Mouse (Mus musculus) Patski (cell line): ENCODE data around the gene Evi2. TPM values are rescaled to one million over a fixed set of nuclear protein-coding genes. Genes with fewer than 3 reads are reported as not detected.
A peak's percentile ranks its signal among the peaks of the same experiment; 100 is the strongest.

Experiments
- ATAC-seq: fragments of 100-300 bp; one replicate; pipeline ENCODE4 v1.8.0; 2021
- CTCF ChIA-PET: fragments of 350-600 bp; sonication (Branson Sonifier 250); formaldehyde crosslinking; loops from one replicate; lab custom pipeline; 2022; ENCODE audit warnings: inconsistent platforms; lab: Charles Lee
- POLR2A ChIA-PET: fragments of 350-600 bp; sonication (Branson Sonifier 250); formaldehyde crosslinking; loops from one replicate; lab custom pipeline; 2022; ENCODE audit warnings: antibody characterized with exemption, inconsistent platforms; lab: Charles Lee
- DNase-seq: peaks from one replicate; pipeline ENCODE4 v3.0.0-alpha.2; 2011; ENCODE audit warnings: low read depth, low spot score
- H3K27me3 ChIP-seq: fragments of 371-371 bp; one replicate; pipeline ENCODE4 v1.5.1; 2021
- CTCF ChIP-seq: fragments of 100-300 bp; IDR thresholded peaks from one replicate; pipeline ENCODE4 v1.5.1; 2021
- in situ Hi-C: fragments of 300-500 bp; cut with MboI; formaldehyde crosslinking; loops from 3 replicates; pipeline ENCODE4 v1.11.1; 2018; ENCODE audit warnings: low pct_unique_long_range_greater_than_20kb, mixed read lengths
- polyA plus RNA-seq: library from polyadenylated mRNA; unstranded; gene quantifications from one replicate; pipeline ENCODE4 v1.2.3, GENCODE M21; 2021

Gene Evi2
- polyA plus RNA-seq, 1 experiment from 2014 or later = not detected

DNA sequence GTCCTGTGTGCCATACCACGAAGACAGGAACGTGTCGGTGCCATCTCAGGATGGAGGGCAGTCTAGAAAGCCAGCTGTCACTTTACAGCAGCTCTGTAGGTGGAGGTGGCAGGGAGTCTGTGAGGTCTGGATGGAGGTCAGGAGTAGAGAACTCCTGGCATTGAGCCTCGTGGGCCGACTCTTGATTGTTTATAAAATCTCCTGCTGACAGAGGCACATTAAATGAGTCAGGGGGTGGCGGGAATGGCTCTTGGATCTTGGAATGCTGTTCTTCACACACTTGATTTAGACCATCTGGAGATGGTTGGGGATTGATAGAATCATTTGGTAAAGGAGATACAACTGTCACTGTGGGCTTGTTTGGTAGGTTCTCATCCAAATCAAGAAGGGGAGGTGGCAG, 15.1 kb downstream of the Evi2 start:
- no peak for ATAC-seq
- no peak for DNase-seq
- no peaks in the 10 kb centered on the region for H3K27me3 ChIP-seq
- ChIA-PET CTCF (no interaction called here), POLR2A (no interaction called here)
- in situ Hi-C loops = no loop called here
- no peak for TF ChIP-seq CTCF

DNA sequence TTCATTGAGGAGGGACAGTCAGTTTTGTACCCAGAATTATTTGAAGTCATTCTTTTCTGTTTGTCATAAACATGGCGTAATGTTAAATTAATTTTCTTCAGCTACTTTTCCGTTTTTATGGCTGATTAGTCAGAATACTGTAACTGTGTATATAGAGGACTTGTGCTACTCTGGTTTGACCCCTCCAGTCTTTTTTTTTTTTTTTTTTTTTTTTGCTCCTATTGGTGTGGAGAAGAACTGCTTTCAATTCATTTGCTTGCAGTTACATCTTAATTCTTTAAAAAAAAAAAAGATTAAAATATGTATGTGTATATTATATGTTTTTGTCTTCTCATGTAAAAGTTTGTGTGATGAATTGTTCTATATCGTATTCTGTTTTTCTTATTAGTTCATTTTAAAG, 18.4 kb downstream of the Evi2 start:
- no peak for TF ChIP-seq CTCF
- in situ Hi-C loops = no loop called here
- ChIA-PET CTCF (no interaction called here), POLR2A (no interaction called here)
- DNase-seq = no peak
- no peak for ATAC-seq
- no peaks in the 10 kb centered on the region for H3K27me3 ChIP-seq

DNA sequence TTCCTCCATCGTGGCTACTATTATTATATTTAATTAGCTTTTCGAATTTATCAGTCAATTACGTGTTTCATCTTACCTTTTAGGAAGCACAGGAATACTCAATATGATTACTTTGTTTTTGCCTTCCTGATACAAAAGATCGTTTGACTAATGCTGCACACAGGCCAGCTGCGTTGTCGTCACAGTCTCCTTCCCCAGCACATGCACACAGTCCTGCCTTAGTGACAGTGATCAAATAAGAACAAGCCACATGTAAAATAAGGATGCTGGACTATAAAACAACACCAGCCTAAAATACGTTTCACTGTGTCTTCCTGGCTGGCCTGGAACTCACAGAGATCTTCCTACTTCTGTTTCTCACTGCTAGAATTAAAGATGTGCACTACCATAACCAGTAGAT, 25.9 kb downstream of the Evi2 start:
- DNase-seq (no peak), ATAC-seq (no peak)
- CTCF ChIA-PET = interaction anchor here (0.6 to 2.4 kb wide), 3 partner anchors 15 to 57 kb away, joined by 3 to 6 read pairs (median 3); no protein-coding TSS in a partner anchor
- TF ChIP-seq CTCF = no peak
- no peaks in the 10 kb centered on the region for H3K27me3 ChIP-seq
- in situ Hi-C loops = no loop called here
- POLR2A ChIA-PET = interaction anchor here (0.6 kb wide), 2 partner anchors 16 to 37 kb away, joined by 3 to 5 read pairs; no protein-coding TSS in a partner anchor

DNA sequence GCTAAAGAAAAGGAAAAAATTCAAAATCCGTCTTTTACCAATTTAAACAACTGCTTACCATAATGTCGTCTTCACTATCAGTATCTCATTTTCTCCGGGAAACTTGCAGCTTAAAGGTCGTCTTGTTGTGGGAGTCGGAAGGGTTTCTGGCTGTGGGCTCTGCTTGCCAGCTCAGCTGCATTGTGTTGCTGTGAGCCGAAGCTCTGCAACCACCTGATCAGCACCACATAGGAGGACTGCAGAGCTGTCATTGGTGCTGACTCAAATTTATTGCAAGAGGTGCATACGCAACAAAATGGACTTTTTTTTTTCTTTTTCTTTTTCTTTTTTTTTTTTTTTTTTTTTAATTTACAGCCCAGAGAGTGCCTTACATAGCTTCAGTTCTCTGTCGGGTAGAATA, 26.5 kb downstream of the Evi2 start, which contains the start of gene Omg:
Omg (minus strand) TSS at position 240 of the 400 bp plus-strand sequence.
- in situ Hi-C loops = no loop called here
- ChIA-PET POLR2A (interaction anchor here (0.6 kb wide), 1 partner anchor 38 kb away, joined by 5 read pairs; no protein-coding TSS in a partner anchor), CTCF (interaction anchor here (0.7 to 2.4 kb wide), 2 partner anchors 16 to 56 kb away, joined by 3 to 6 read pairs; no protein-coding TSS in a partner anchor)
- TF ChIP-seq CTCF = no peak
- ATAC-seq (no peak), DNase-seq (no peak)
- H3K27me3 ChIP-seq = no peaks in the 10 kb centered on the region

DNA sequence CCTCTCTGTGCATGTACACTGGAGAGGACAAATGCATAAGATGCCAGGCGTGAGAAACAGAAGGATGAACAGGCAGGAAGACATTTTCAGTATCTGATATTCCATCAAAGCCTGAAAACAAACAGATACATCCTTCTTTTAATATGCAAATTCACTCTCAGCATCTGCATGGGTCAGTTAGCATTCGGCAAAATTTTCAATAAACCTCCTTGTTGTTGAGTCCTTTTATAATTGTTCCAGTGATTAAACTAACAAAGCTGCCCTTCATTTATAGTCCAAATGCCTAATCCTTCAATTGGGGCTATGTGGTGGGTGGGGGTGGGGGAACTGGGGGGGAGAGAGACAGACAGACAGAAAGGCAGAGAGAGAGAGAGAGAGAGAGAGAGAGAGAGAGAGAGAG, 27.5 kb downstream of the Evi2 start:
- no peak for ATAC-seq
- TF ChIP-seq CTCF = no peak

DNA sequence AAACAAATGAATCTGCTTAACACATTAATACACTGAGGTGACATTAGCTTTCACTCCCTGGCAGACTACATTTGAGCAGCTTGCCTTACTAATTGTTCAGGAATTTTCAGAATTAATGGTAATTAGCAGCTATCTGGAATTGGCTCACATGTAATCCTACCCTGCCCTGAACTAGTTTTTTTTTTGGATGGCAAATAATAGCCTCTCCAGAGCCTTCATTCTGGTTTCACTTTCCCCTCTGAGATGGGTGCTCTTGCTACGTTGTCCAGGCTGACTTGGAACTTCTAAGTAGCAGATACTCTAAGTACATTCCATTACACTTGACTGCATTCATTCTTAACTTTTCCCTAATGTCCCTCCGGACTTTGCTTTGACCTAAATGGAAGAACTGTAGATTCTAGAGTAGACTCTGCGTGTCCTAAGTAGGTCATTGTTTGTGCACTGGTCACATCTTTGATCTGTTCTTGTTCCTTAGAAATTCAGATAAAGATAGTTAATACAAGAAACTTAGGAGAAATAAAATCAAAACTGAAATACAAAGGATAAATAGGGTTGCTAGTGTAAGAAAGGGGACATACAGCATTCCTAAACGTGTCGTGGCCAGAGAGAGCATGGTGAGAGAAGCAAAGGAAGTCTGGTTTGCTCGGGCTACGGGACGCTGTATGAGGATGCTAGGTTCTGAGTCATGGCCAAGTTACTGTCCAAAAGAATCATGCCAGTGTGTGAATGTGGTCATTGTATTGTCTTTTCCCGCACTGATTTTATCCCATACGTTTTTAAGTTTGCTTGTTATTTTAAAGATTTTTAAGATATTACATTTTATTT, 35.2 kb downstream of the Evi2 start:
- no peaks in the 10 kb centered on the region for H3K27me3 ChIP-seq
- DNase-seq (no peak), ATAC-seq (peak; percentile 47)
- POLR2A ChIA-PET = interaction anchor here (1.6 kb wide), 1 partner anchor 12 kb away, joined by 3 read pairs; no protein-coding TSS in a partner anchor
- TF ChIP-seq CTCF = no peak
- in situ Hi-C loops = no loop called here
- CTCF ChIA-PET = interaction anchor here (0.9 to 1.2 kb wide), 2 partner anchors 13 to 39 kb away, joined by 3 to 4 read pairs; no protein-coding TSS in a partner anchor

More for the DNA sequence above, 27.5 kb downstream of the Evi2 start:
- no peak for DNase-seq
- CTCF ChIA-PET = no interaction called here
- in situ Hi-C loops = no loop called here
- POLR2A ChIA-PET = no interaction called here
- no peaks in the 10 kb centered on the region for H3K27me3 ChIP-seq

DNA sequence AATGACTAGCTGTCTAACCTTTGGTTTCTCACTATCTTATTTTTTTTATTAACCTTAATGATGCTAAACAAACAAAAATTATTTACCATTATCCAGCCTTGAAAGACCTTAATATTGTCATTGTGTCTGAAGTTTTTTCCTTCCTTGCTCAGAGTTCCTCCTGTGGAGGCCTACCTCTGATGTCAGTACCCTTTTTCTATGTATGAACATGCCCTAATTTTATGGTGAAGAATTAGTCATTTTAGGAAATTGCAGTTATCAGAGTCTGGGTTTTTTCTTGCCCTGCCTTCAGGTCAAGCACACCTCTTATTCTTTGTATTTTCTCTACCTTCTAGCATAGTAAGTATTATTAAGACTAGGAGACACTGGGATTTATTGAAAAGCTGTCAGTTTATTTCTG, 45.7 kb downstream of the Evi2 start:
- ChIA-PET CTCF (interaction anchor here (1.2 kb wide), 1 partner anchor 8 kb away, joined by 3 read pairs; no protein-coding TSS in a partner anchor), POLR2A (no interaction called here)
- no peak for TF ChIP-seq CTCF
- ATAC-seq = no peak
- no peak for DNase-seq
- in situ Hi-C loops = no loop called here
- H3K27me3 ChIP-seq = no peaks in the 10 kb centered on the region

DNA sequence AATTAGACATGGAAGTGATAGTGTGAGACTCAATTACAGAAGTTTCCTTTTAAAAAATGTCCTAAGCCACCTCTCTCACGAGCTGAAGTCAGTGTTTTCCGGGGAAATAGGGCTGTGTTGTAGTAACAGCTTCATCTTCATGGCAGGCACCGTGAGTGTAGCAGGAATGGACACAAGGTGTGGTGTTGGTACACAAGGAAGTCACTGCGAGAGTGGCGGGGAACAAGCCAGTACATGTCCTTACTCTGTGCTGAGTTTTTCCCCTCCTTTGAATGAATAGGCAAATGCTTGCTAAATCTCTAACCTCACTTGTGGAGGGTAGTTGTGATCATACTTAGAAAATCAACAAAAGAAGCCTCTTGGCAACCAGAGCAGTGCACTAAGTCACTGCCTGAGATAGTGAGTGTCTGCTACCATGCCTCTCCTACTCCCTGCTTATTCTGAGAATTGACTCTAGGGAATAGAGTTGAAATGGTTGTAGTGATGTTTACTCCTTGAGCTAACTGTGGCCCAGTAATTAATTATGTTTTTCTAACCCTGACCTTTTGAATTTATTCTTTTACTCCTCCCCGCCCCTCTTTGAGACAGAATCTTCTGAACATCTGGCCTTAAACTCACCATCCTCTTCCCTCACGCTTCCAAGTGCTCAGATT, 46.4 kb downstream of the Evi2 start:
- ATAC-seq = no peak
- ChIA-PET CTCF (interaction anchor here (1.2 to 1.8 kb wide), 2 partner anchors 9 to 69 kb away, joined by 3 read pairs; no protein-coding TSS in a partner anchor), POLR2A (no interaction called here)
- no peaks in the 10 kb centered on the region for H3K27me3 ChIP-seq
- TF ChIP-seq CTCF = no peak
- DNase-seq = no peak
- in situ Hi-C loops = no loop called here

DNA sequence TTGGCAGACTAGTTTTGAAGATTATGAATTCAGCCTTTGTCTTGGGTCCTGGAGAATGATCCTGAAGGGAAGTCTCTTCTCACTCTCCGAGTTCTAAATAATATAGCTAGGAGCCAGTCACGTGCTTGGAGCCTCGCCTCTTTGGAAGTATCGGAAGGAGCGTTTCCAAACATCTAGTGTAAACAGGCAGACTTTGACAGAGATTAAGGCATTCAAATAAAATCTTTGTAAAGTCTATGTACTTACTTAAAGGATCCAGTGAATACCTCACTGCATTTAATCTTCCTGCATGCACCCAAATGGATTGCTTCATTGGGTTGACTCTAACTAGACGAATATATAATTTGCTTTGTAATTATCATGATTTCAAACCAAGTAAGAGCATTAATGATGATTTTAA, 47.0 kb downstream of the Evi2 start:
- ATAC-seq (no peak), DNase-seq (no peak)
- CTCF ChIA-PET = interaction anchor here (1.3 to 1.8 kb wide), 2 partner anchors 10 to 70 kb away, joined by 3 read pairs; no protein-coding TSS in a partner anchor
- POLR2A ChIA-PET = interaction anchor here (1.0 kb wide), 1 partner anchor 11 kb away, joined by 3 read pairs; no protein-coding TSS in a partner anchor
- TF ChIP-seq CTCF = no peak
- in situ Hi-C loops = no loop called here
- H3K27me3 ChIP-seq = no peaks in the 10 kb centered on the region

DNA sequence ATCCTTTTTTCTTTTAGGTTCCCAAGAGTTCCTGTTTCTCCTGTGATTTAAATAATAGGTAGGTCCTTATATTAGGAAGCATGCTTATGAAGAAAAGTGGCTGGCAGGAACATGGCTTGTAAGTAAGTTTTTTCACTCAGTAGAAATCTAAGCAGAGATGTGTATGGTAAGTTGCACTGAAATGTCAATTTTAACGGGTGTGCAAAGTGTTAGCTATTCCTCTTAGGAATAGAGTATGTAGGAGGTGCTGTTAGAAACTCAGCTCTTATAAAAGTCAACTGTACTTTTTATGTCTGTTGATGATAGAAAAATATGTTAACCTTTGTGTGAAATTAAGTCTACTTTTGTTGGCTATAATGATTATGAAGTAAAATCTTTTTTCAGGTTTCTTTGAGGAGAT, 62.3 kb downstream of the Evi2 start:
- POLR2A ChIA-PET = no interaction called here
- no peak for TF ChIP-seq CTCF
- CTCF ChIA-PET = no interaction called here
- ATAC-seq (no peak), DNase-seq (no peak)
- H3K27me3 ChIP-seq = no peaks in the 10 kb centered on the region
- in situ Hi-C loops = no loop called here

Other genes with a start within 250 kb of the Evi2 start
- gene Gm9964, start 233.7 kb downstream of the Evi2 start, polyA plus RNA-seq = not detected
- 24.1 TPM for gene Nf1, start 190.9 kb downstream of the Evi2 start, polyA plus RNA-seq
- not detected for gene Omg, start 26.5 kb downstream of the Evi2 start, polyA plus RNA-seq
- gene Evi2b, start 6.8 kb downstream of the Evi2 start, polyA plus RNA-seq = 0.05 TPM
- 0.08 TPM for gene Evi2a, start within 50 bp of the Evi2 start, polyA plus RNA-seq
- gene Rab11fip4, start 60.6 kb upstream of the Evi2 start, polyA plus RNA-seq = 0.40 TPM